Mouse (Mus musculus): ENCODE data around the gene Ctsd.

GRCm38 (mm10) chr7:142353854-142354253 lies 34.0 kb downstream of the Ctsd start:
- TF ChIP-seq EP300 (IDR thresholded peaks at IDR 0.05; ENCODE audit: insufficient read depth, low read depth, low read length) (no peak), CTCF (IDR thresholded peaks at IDR 0.05) (no peak), POLR2A (IDR thresholded peaks at IDR 0.05; ENCODE audit: insufficient read depth, low read depth, low read length) (no peak)
